Mouse (Mus musculus): ENCODE data around the gene 0610030E20Rik.

The 0610030E20Rik gene

DNA sequence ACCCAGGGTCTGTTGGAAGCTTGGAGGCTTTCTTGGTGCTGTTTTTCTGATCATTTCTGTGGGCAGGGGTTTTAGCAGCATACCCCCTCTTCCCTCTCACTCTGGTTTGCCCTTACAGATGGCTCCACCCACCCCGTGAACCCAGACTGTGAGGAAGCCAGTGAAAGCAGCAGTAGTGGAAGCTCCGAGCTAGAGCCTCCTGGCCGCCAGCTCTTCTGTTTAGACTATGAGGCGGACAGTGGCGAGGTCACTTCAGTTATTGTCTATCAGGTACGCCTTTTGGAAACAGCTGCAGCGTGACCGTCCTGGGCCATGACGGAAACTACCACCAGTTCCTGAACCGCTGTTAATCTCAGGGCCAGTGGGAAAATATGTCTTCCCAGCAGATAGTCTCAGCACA lies 1.3 kb downstream of the 0610030E20Rik start:
- DNase-seq (ENCODE audit: low spot score in 2 of 2): no peak

DNA sequence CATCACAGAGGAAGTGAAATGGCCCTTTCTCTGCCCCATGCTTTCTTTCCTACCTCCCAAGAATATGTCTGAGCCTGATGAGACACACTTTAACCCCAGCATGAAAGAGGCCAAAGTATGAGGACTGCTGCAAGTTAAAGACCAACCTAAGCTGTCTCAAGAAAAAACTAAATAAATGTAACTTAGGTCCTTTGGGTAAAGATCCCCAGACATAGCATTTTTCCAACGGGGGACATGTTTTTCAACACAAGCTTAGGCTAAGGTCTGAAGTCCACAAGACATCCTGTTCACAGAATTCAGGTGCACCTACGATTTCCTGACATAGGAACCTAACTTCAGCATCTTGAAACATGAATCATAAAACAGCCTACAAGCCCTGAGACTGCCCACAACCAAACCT lies 3.1 kb downstream of the 0610030E20Rik start:
- DNase-seq (ENCODE audit: low spot score in 2 of 2): no peak

DNA sequence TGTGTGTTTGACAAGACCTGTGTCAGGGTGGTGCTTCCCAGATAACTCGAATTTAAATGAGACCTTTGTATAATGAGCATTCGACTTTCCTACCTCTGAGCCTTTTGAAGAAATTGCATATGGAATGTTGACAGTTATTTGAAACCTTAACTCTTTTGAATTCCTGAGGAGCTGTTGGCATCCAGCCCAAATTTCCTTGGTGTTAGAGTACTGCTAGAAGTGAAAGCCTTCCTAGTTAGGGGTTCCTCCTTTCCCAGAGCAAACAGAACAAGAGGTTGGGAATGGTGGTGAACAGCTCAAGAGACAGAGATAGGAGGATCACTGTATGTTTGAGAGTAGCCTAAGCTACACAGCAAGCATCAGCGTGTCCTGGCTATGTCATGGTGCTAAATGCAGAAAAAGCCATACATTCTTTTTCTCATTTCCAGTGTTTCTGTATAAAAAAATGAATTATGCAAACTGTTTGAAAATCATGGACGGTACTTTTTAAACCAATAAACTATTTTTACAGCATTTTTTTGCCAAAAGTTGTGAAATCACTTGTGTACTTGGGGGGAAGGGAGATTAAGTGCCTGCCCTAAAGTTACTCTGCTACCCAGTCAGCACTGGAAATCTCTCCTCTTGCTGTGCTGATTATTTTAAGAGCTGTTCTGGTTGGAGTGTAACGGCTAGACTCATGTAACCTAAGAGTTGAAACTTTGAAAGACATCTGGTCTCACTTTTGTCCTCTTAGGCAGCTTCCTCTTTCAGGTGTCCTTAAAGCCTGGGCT lies 5.7 kb downstream of the 0610030E20Rik start:
- DNase-seq (ENCODE audit: low spot score in 2 of 2): no peak

DNA sequence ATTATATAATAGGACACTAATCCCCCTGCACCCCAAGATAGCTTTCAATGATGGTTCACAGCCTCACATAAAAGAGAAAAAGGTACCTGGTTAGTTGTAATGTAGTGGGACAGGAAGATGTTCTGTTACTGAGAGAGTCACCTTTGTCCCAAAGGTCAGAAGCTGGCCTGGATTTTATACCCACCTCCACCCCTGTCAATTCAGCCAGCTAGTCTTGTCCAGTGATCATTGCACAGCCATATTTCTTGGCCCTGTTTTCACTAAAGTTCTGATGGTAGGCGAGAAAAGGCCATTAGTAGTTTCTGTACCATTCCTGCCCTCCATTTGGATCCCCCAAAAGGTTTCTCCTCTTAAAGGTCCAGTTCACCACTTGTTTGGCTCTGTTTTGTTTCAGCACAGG lies 6.9 kb downstream of the 0610030E20Rik start:
- DNase-seq (ENCODE audit: low spot score in 2 of 2): no peak

DNA sequence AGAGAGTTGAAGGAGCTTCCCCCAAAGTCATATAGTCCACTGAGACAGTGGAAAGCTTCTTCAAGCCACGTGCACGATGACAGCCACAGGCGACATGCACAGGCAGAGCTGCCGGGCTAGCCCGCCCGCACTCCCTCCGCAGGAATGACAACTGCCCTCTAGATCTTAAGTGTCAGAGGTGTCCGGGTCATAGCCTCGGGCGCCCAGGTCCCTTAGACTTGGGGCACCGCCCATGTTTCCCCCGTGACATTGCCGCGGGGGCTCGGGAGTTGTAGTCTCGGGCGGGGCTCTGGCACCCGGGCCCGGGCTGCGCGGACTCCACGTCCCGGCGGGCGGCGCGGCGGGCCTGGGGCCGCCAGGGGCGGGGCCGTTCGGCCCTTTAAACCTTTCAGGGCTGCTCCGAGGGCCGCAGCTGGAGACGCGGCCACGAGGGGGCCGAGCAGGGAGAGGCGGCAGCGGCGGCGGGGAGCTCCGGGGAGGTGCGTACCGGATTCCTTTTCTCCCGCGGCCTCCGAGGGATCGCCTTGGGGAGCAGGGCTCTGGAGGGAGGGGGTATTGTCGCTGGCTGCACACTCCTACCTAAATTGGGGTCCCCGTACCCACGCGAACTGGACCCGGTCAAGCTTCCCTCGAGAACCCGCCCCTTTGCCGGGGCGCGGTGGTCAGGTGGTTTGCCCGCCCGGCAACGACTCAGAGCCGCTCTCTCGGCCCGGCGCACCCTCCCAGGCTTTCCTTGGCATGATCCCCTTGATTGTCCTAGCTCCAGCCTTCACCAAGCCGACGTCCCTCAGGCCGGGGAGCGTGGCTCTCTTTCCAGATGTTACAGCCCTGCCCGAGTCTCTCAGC lies 8.2 kb downstream of the 0610030E20Rik start, which contains the start of gene Tmem150a:
TSS of gene Tmem150a (plus strand) at position 382 of the 846 bp plus-strand sequence.
- DNase-seq (ENCODE audit: low spot score in 2 of 2): peak; percentile 61 to 67

DNA sequence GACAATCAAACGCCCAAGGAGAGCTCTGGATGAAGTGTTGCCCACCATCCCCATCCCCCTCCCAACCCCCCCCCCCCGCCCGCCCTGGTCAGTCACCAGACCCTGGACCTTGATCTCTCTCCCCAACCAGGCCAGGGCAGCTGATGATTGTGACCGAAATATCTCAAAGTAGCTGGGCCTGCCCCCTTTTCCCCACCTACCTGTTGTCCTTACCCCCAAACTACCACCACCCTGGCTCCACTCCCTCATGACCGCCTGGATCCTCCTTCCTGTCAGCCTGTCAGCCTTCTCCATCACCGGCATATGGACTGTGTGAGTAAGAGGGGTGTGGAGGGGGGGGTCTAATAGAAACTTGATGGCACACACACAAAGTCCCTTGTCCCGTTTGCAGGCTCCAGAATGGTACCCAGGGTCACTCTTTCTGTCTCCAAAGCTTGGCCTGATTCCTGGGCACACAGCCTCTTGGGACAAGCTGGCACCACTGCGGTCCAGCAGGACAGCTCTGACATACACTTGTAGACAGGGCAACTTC lies 8.9 kb downstream of the 0610030E20Rik start:
- DNase-seq (ENCODE audit: low spot score in 2 of 2): no peak

DNA sequence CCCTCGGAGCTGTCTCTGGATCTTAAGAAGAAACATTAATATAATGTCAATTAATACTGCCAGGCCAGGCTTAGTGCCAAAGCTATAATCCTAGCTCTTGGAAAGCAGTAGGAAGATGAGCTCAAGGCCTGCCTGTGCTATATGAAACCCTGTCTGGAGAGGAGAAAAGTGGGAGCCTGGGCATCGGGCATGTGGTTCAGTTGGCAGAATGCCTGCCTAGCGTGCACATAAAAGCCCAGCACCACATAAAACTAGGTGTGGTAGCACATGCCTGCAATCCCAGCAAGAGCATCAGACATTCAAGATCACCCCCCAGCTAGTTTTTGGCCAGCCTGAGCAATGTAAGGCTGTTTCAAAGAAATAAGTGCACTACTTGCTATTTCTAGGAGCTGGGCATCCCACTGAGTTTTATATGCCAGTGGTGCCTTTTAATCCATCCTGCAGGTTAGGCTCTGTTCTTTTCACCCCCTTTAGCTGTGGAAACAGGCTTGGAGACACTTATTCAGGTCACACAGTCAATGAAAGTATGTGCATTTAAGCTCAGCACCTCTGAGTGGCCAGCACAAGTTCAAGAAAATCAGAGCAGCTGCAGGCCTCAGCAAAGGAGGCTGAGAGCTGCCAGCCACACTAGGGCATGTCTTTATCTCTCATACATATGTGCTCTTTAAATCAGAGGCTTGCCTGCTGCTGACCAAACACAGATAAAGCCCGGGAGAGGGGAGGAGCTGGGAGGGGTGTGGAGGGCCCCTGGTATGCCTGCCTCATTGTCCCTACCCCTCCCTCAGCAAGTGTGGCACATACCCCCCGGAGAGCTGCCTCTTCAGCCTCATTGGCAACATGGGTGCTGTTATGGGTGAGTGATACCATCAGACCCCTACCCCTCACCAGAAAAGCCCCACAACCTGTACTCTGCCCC lies 10.3 kb downstream of the 0610030E20Rik start:
- no peak for DNase-seq (ENCODE audit: low spot score in 2 of 2)

DNA sequence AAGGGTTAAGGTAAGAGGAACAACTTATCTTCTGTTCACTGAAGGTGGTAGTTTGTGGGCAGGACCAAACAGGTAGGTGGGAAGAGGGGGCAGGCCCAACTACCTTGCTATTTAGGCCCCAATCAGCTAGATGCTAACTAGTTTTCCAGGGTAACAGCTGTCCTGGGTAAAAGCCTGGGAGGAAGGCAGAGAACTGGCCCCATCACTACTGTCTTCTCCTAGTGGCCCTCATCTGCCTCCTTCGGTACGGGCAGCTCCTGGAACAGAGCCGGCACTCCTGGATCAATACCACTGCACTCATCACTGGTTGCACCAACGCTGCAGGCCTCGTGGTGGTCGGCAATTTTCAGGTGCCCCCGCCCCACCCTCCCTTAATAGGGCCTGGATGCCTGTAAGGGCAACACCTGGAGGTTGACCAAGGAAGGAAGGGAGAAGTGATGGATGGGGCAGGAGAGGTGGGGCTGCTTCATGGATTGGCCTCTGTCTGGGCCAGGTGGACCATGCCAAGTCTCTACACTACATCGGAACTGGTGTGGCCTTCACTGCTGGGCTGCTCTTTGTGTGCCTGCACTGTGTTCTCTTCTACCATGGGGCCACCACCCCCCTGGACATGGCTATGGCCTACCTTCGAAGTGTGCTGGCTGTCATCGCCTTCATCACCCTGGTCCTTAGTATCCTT lies 11.1 kb downstream of the 0610030E20Rik start:
- DNase-seq (ENCODE audit: low spot score in 2 of 2): no peak

DNA sequence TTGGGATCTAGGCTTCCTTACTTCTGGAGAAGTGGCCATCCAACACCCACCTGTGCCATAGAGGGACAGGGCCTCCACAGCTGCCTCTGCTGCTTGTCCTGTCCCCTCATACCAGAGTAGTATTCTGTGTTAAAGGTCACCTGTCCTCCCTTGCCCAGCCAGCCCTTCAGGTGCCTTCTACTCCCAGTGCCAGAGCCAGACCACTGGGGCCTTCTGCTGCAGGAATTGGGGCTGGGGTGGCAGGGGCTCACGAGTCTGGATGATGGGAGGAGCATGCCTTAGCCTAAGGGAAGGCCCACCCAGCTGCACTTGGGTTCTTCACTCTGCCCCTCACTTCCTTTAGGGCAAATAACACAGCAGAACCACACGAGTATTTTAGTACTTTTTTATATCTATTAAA lies 12.2 kb downstream of the 0610030E20Rik start:
- no peak for DNase-seq (ENCODE audit: low spot score in 2 of 2)

DNA sequence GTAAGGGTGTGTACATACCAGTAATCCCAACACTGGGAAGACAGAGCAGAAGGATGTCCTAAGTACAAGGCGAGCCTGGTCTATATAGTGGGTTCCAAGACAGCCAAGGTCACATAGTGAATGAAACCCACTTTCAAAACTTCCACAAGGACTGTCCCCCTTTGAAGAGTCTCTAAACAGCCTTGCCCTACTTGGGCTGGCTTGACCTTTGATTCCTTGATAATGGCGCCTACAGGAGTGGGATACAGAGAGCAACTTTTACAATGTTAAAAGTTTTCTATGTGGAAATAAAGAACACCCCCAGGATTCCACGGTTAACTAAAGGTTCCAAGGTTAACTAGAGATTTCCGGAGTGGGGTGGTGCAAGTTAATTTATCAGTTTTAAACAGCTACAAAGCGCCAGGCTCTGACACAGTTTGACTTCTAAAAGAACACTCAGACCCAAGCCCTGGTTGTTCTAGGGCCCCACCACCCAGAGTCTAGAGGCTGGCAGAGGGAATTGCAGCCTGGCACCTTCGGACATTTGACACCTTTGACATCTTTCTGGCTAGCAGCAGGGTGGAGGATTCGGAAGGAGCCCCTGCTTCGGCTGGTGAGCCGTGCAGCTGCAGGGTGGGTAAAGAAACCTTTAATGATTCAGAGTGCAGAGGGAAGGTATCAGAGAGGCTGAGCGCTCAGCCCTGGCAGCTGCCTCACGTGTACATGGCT lies 12.9 kb downstream of the 0610030E20Rik start:
- no peak for DNase-seq (ENCODE audit: low spot score in 2 of 2)

DNA sequence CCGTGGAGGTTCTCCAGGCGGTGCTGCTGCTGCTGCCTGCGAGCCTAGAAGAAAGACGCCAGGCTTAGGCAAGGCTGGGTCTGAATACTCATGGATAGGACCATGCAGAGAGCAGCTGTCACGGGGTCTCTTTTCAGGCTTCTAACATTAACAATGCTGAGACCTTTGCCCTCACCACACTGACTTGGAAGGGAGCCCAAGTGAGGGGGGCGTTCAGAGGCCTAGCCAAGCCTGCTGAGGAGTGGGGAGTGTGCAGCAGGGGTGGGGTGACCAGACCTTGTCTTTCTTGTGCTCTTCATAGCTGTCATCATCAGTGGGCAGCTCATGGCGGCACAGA lies 13.4 kb downstream of the 0610030E20Rik start:
- no peak for DNase-seq (ENCODE audit: low spot score in 2 of 2)

DNA sequence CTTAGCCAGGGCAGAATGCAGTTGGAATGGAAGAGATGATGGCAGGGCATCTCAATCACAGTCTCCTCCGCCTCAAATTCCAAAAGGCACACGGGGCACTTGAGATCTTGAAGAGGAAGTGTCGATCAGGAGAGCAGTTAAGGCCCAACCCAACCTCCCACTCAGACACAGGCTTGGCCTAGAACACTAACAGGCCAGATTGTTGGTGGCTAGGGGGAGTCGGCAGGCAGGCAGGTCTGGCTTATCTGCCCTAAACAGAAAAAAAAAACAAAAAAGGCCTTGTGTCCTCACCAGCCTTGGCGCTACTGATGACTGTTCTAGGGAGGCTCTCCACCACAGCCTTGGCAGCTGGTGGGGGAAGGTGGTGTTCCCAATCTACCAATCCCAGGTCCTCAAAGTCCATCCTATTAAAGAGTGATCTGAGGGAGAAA lies 14.0 kb downstream of the 0610030E20Rik start:
- no peak for DNase-seq (ENCODE audit: low spot score in 2 of 2)

DNA sequence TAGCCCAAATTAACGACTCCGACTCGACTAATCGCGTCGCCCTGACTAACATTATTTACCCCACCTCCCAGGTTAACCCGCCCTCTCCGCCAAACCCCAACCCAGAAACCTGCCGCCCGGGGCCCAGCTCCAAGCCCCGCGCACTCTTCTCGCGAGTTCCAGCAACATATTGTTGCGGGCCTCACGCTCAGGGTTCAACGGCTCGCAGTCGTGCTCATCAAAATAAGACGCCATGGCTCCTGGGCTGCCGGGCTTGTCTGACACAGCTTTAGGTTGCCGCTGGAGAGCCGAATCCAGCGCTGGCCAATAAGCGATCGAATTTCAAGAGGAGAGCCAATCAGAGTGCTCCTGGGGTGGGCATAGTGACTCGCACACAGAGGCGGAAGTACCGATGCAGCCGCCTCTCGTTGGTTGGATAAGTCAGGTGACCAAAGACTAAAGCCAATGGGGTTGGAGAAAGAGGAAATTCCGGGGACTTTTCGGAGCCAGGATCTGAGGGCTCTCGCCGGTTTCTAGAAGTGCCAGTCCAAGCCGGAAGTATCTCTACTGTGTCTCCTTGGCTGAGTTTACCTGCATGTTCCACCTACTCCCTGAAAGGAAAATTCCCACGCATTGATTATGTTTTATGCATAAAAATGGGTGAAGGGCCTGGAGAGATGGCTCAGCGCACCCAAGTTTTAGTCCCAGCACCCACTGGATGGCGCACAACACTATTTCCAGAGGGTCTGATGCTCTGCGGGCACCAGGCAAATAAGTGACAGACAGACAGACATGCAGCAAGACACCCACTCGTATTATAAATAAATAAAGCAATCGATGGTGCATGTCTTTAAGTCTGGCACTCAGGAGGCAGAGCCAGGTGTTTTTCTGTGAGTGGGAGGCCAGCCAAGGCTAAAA lies 15.3 kb downstream of the 0610030E20Rik start:
- peak; percentile 96 for DNase-seq (ENCODE audit: low spot score in 2 of 2)

DNA sequence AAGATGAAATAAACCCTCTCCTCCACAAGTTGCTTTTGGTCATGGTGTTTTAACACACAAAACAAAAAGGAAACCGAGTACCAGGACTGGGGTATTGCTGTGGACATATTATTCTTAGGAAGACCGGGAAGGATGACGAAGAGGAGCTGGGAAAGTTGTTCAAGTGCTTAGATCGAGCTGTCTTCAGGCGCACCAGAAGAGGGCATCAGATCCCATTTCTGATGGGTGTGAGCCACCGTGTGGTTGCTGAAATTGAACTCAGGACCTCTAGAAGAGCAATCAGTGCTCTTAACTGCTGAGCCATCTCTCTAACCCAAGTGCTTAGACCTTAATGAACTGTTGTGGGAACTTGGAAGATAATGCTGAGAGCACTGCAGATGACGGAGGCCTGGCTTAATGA lies 16.9 kb downstream of the 0610030E20Rik start:
- no peak for DNase-seq (ENCODE audit: low spot score in 2 of 2)

DNA sequence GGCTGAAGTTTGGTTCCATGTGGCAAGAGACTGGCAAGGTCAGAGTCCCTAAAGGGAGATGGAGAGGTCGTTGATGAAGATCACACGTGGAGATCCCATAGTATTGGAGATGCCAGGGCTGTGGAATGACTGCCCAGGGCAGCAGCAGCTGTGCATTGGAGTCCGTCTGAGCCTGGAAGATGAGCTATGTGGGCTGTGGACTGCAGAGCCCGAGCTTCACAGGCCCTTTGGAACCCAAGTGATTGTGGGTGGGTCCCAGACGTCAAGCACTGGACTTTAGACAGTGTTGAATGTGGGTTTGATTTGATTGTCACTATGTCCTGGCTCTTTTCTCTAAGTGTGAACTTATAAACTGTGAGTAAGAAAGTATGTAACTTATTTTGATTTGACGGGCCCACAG lies 17.9 kb downstream of the 0610030E20Rik start:
- DNase-seq (ENCODE audit: low spot score in 2 of 2): no peak

DNA sequence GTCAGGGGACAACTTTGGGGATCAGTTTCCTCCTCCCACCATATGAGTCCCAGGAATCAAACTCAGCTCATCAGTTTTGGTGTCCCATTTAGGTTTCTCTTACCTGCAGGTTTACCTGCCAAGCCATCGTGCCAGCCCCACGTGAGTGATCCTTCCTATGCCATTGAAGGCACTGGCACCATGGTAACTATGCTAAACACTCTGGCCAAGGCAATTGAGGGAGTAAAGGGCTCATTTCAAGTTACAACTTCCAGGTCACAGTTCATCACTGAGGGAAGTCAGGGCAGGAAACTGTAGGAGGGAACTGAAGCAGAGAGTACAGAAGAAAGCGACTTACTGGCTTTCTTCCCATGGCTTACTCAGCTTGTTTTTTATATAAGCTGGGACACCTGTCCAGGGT lies 19.2 kb downstream of the 0610030E20Rik start:
- DNase-seq (ENCODE audit: low spot score in 2 of 2): no peak

DNA sequence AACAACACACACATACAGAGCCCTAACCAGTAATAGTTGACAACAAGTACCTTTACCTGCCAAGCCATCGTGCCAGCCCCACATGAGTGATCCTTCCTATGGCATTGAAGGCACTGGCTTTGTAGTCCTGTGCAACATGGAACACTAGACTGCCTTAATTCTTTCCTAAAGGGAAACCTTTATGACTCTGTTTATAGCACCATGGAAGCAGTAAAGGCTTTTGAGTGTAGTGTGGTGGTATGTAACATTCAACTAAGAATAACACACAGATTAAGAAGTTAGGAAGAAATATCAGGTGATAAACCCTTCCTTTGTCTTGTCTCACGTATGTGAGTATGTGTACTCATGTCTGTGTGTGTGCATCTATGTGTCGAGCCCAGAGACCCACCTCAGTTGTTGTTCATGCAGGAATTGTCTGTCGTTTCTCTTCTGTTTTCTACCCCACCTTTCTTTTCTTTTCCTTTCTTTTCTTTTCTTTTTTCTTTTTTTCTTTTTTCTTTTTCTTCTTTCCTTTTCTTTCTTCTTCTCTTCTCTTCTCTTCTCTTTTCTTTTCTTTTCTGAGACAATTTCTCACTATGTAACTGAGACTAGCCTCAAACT lies 19.8 kb downstream of the 0610030E20Rik start, which contains the start of gene Rnf181:
TSS of gene Rnf181 (minus strand) at position 113 of the 600 bp plus-strand sequence.
- DNase-seq (ENCODE audit: low spot score in 2 of 2): no peak

DNA sequence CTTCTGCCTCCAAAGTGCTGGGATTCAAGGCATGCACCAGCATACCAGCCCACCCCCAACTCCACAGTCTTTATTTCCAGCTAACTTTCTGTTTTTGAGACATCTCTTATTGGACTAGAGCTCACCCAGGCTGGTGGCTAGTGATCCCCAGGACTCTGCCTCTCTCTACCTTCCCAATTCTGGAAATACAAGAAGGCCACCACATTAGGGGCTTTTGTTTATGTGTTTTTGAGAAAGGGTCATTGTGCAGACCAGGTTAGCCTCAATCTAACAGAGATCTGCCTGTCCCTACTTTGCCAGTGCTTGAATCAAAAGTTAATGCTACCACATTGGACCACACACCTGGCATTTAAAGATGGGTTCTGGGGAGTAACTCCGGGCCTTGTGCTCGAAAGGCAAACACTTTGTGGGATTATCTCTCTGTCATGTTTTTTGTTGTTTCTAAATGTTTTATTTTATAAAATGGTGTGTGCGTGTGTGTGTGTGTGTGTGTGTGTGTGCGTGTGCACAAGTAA lies 20.4 kb downstream of the 0610030E20Rik start:
- DNase-seq (ENCODE audit: low spot score in 2 of 2): no peak

DNA sequence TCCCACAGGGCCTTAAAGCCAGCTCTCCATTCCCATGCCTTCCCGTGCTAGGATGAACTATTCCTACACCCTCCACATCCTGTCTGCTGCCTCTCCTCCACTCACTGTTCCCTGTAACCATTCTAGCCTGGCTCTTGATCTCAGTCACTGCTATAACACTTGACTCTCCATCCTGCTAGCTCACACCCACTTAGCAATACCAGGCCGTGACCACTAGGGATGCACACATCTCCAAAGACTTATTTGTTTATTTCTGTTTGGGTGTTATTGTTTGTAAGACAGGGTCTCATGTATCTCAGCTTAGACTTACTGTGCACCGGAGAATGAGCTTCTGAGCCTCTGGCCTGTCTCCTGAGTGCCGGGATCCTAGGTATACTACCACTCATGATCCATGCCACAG lies 22.4 kb downstream of the 0610030E20Rik start:
- DNase-seq (ENCODE audit: low spot score in 2 of 2): no peak

Data from natural killer cell, adult 2 months (primary cell).